Mouse (Mus musculus) C2C12 (cell line): ENCODE measurements around the gene Ager.

Experiments used
- CTCF ChIP-seq: IDR thresholded peaks from one replicate; pipeline ENCODE4 v1.5.1; 2011; ENCODE audit not compliant: control insufficient read depth, insufficient read depth, insufficient read length
- MAX ChIP-seq: IDR thresholded peaks from one replicate; pipeline ENCODE4 v1.6.1; 2011; ENCODE audit warnings: mild to moderate bottlenecking, control low read depth
- MYOG ChIP-seq: IDR thresholded peaks from one replicate; pipeline ENCODE4 v1.6.1; 2011; ENCODE audit not compliant: control insufficient read depth, insufficient read length; ENCODE audit errors: extremely low read depth
- USF1 ChIP-seq: IDR thresholded peaks from one replicate; pipeline ENCODE4 v1.6.1; 2011; ENCODE audit warnings: low read depth, mild to moderate bottlenecking, control low read depth, moderate library complexity

DNA sequence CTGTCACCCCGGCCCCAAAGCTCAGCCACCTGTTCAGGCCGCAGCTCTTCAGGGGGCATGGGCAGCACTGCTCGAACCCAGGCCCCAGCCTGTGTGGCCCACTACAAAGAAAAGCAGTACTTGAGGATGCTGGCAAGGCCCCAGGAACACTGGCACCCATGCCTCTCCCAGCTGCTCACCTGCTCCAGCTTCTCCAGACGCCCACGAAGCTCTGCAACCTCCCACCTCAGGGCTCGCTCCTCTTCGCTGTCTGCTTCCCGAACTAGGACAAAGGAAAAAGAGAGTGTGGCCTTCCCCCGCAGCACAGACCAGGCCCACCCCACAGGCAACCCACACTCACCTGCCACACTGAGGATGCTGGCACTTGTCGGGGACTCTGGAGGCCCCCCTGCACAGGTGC, 16.2 kb downstream of the Ager start:
- TF ChIP-seq USF1 (no peak), CTCF (no peak), MAX (no peak), MYOG (no peak)
